Mouse (Mus musculus): ENCODE measurements around the gene Clec5a.
"Not testable (repeated sequence)": the region's sequence is repeated elsewhere in the genome, so short reads cannot be mapped to it uniquely, and the experiment has no call there.

Clec5a gene

DNA sequence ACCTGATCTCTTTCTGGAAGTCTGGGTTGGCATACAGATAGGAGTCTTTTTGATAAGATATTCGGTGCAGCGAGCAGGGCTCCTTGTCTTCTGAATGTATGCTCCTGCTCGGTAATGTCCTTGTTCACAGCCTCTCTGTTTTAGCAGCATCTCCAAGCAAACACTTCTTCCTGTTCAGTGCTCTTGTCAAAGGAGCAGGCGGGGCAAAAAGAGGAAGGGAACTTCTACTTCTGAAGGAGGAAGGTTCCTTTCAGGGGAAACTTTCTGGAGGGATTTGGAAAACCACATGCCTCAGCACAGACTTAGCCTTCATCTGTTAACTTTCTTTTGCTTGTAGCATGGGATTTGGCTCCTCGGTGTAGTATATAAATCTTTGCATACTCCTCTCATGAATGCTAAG, at the start of gene Clec5a:
Gene Clec5a, minus strand, starts transcription at position 177 of the 400 bp plus-strand sequence.
- DNase-seq (ENCODE audit: low spot score) = no peak

DNA sequence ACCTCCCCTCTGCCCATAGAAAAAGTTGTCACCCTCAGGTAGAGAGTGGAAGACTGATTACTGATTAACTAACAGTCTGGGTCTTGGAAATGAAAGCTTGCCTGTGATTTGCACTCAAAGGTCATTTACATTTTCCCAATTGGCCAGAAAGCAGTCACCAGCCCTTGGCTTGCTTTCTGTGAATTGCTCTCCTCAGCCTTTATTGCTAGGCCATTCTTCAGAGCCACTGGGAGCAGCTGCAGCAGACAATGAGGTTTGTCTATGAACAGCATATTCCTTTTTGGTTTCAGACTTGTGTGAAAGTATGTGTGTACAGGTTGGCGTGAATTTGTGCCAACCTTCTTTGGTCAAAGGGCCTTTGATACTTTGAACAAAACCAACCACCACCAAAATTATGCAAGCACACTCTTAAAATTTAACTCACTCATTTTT, 49.0 kb upstream of the Clec5a start:
- DNase-seq (ENCODE audit: low spot score) = no peak

DNA sequence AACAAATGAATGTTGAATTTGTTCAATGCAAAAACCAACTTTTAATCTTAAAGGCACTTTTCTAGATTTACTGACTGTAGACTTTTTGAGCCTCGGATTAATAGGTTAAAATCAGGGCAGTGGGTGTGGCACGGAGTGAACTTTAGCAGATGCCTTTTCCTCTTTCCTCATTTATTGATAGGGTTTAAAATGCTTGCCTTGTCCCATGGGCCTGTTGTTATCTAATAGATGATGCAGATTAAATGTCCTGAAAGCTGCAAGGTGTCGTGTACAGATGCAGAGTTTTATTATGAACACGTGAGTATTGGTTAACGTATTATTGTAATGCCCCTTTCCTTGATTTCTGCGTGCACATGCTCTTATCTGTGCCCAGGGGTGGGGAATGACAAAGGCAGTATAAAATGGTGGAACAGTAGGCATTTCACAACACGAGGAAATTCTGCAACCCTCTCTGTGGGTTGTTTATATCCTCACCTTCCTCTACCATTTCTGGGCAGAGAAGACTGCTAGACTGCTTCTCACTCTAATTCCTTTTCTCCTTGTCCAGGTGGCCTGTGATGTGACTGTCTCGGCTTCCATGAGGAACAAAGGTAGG, 42.9 kb upstream of the Clec5a start, which contains the start of gene Mgam:
Gene Mgam, plus strand, starts transcription at position 426 of the 595 bp plus-strand sequence.
- DNase-seq (ENCODE audit: low spot score) = no peak

DNA sequence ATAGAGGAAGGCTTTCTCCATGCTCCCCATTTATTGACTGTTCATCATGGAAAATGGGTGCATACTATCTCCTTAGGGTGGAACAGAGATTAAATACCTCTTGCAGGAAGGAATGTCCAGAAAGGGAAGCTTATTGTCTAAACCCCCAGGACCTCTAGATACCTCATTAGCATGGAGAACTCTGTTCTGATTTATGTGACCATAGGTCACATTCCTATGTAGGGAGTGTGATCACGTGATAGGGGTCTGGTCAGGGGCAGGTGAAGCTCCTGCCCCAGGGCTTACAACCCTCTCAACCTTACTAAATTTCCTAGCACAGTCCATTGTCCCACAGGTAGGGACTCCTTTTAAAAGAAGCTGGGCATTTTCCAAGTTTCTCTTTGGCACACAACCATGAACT, 40.5 kb upstream of the Clec5a start:
- DNase-seq (ENCODE audit: low spot score) = no peak

DNA sequence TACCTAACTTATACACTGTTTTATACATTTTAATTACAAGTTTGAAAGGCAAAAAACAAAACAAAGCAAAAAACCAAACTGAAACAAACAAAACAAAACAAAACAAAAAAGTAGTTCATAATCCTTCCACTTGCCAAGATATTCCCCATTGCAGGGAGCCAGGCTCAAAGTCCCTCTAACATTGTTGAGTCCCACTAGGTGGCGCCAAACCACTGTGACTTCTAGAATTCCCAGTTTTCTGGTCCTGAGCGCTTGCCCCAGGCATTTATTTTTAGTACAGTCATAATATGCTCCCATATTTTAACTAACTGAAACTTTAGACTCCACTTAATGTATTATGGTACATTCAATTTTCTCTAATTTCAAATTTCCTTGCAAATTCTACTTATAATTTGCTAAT, 32.3 kb upstream of the Clec5a start:
- peak; percentile 21 for DNase-seq (ENCODE audit: low spot score)

DNA sequence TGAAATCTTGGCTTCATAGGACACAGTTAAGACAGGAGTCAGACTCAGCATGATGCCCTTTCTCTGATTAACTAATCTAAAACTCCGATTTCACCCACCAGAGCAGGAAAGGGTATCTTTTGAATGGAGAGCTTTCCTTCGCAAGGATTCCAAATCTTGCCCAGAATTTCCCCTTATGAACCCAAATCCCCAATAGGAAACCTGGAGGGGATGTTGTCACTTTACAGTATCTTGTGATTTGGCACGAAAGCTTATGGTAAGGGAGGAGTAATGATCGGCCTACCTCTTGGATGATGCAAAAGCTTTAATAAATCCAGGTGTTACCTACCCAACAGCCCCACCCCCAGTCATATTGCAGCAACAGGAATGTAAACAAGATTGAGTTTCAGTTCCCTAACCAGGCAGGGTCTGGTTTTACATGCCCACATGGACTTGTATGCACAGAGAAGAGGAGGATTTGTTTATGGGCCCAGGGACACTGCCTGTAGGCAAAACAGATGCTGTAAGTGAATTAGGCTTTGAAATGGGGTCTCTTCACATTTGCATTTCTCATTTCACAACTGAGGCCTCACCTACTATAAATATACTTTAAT, 27.7 kb upstream of the Clec5a start, which contains the start of gene Tas2r138:
Gene Tas2r138, minus strand, starts transcription at position 51 of the 593 bp plus-strand sequence.
- no peak for DNase-seq (ENCODE audit: low spot score)

DNA sequence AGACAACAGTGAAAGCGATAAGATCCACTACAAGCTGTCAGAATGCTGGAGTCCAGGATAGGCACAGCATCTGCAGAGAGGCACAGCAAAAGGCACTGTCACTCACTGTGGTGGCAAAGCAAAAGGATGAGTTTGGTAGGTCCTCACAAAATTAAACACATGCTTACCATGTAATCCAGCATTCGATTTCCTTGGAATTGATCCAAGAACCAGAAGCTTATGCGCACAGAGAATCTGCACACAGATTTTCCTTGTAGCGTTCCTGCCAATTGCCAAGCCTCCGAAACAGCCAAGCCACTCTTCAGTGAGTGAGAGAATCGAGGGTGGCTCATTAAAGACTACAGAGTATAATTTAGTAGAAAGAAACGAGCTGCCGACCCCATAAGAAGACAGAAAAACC, 24.6 kb upstream of the Clec5a start:
- no peak for DNase-seq (ENCODE audit: low spot score)

DNA sequence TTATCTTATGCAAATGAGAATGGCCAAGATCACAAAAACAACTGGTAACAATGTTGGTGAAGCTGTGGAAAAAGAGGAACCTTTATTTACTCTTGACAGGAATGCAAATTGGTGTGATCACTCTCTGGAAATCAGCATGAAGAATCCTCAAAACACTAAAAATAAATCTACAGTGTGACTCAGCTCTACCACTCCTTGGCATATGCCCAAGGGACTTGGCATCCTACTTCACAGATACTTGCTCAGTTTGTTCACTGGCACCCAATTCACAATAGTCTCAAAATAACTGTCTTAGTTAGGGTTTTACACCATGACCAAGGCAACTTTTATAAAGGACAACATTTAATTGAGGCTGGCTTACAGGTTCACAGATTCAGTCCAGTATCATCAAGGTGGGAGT, 21.8 kb upstream of the Clec5a start:
- no peak for DNase-seq (ENCODE audit: low spot score)

DNA sequence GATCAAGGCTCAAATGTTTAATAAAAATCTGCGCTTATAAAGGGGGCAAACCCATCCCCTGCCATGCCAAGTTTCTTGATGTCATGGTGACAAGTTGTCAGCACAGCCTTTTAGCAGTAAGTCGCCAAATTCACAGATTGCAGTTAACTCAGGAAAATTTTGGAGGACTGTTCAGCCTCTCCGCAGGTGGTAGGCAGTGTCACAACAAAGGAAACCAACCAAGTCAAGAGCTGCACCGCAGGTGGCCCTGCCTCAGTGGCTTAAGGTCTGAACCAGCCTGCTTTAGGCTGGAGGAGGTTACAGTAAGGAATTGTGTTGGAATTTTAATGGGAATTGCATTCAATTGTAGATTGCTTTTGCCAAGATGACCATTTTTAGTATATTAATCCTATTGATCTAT, 12.9 kb upstream of the Clec5a start:
- not testable (repeated sequence) for DNase-seq (ENCODE audit: low spot score)

DNA sequence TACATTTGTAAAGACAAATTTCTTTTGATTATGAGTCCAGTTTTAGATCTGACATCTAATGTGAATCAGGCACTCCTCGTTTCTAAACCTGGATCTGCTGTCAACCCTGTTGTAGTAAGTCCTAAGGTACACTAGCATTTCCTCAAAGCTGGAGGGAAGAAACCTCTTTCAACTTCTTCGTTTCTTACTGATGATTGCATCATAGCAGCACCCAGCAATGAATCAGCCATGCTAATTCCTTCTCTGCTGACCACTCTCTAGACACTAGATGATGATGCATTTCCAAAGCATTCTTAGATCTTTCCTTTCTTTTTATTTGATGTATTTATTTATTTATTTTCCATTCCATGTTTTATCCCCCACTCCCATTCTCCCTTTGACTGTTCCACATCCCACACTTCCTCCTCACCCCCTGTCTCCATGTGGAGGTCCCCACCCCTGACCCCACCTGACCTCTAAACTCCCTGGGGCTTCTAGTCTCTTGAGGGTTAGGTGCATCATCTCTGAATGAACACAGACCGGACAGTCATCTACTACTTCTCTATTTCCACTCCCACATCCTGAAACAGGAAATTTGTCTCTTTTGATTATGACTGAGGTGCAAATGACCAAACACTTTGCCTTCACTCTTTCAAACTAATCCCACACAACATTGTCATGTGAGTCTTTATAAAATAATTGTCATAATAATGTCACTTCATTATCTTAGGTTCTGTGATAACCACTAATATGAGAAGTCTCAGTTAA, 9.4 kb upstream of the Clec5a start:
- DNase-seq (ENCODE audit: low spot score) = no peak

DNA sequence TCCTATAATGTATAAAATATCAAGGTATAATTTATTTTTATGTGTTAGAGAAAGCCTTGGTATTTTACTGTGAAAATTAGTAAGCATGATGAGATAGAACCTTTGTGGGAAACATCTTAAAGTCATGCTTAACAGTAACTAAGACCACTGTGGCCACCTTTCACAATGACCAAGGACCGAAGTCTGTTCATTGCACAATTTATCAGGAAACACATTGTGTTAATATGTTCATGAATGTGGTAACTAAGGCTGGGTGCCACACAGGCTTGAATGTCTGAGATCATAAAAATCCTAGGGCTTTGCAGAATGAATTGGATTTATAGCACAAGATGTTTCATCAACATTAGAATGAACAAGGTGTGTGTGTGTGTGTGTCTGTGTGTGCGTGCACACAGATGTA, 2.7 kb upstream of the Clec5a start:
- no peak for DNase-seq (ENCODE audit: low spot score)

DNA sequence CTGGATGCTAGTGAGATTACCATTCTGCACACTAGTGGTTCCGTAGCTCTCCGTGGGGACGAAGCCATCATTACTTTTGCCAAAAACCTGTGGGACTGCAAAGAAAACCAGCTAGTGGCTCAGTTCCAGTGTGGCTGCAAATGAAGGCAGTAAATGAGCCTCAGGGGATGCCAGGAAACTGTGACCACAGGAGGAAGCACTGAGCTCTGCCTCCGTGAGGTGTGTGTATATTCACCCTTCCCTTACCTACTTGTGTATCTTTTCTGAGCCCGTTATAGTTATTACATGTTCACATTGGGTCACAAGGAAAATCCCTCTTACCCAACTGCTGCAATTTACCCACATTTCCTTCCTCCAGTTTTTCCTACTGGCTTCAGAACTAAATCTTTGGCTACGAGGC, 1.3 kb downstream of the Clec5a start:
- DNase-seq (ENCODE audit: low spot score) = no peak

DNA sequence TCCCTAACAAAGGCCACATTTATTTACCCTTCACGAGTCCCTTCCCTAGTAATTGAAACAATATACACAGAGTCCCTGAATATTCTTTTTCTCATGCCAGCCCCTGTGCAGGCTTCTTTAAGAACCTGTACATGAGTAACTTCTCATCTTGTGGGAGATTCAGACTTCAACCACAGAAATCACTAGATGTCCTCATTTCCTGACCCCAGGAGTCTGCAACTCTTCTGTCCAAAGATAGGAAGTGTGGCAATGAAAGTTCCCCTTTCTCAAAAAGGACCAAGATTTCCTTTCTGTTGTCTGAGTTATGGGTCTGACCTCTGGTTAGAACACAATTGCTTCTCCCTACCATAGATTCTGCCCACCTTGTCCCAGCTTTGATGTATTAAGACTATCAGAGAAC, 9.3 kb downstream of the Clec5a start:
- DNase-seq (ENCODE audit: low spot score) = no peak

DNA sequence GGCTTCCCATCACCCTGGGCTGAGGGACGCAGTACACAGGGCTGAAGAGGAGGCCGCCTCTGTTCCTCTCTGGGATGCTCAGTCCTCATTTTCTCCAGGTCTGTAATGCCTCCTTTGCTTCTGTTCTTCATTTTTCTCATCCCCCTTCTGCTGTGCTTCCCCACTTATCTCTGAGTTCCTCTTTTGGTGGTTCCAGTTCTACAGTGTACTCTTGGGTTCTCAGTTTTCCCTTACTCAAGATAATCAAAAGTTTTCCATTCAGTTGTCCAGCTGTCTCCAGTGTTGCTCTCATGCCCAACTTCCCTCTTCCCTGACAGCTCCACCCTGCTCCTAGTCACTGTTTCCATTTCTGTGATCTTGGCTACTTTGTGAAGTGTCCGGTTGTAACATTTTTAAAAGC, 12.0 kb downstream of the Clec5a start:
- no peak for DNase-seq (ENCODE audit: low spot score)

DNA sequence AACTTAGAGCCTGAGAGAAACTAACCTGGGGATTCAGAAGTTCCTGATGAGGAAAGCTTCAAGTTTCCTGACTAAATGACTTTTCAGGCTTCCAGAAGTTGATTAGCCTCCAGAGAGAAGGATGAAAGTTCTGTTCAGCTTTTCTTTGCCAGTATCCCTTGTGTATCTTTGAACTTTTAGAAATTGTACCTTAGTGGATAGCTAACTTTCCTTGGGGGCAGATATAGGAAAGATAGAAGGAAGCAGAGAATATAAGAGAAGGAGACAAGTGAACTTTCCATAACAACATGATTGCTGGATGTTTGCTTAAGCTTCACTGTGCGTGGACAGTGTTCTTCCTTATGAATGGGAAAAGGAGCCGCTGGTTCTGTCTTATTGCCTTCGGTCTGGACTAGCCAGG, 16.4 kb downstream of the Clec5a start, which contains the start of gene Olfr460:
Gene Olfr460, plus strand, starts transcription at position 301 of the 400 bp plus-strand sequence.
- no peak for DNase-seq (ENCODE audit: low spot score)

DNA sequence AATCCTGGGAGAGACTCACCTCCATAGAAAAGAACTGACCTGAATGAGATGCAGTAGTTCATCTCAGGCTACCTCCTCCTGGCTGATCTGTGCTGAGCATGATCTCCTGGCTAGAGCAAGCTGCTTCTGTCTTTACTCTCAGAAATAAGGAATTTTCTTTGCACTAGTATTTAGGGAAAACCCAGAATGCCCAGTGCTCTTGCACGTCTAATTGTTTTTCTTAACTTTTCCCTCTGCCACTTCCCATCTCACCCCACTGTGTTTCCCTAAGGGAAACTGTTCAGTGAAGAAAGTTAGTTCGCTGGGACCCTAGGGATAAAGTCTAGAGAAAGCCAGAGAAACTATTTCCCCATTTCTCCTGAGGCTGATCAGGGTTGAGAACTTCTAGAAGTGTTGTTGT, 30.7 kb downstream of the Clec5a start, which contains the start of gene Olfr461:
Gene Olfr461, minus strand, starts transcription at position 101 of the 400 bp plus-strand sequence.
- no peak for DNase-seq (ENCODE audit: low spot score)

DNA sequence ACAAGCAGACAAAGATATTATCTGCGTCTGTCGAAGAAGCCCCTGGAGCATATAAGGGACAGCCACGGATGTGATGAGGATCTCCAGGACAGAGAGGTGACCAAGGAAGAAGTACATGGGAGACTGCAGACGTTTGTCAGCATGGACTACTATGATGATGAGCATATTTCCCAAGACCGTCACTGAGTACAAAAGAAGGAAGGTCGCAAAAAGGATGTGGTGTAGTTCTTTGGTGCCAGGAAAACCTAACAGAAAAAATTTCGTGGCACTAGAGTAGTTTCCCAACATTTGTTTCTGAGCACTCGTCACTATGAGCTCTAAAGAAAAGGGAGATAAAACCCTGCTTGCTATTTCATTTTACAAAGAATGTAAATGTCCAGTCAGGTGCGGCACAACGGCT, 40.9 kb downstream of the Clec5a start:
- no peak for DNase-seq (ENCODE audit: low spot score)
